Mouse (Mus musculus): ENCODE data around the gene Lsg1.

- TF ChIP-seq POLR2A (IDR thresholded peaks at IDR 0.05; ENCODE audit: borderline replicate concordance, extremely low read depth, low read depth, low read length) (no peak), CTCF (IDR thresholded peaks at IDR 0.05; ENCODE audit: insufficient read depth, low read length) (no peak)
Observed at GRCm38 (mm10) chr16:30525756-30526155, 61.6 kb downstream of the Lsg1 start.

Data from lung, adult 2 months (tissue).